Mouse (Mus musculus): Measurements from ENCODE around the gene Irgc1.
A peak's percentile ranks its signal among the peaks of the same experiment; 100 is the strongest.

The Irgc1 gene

GRCm38 (mm10) chr7:24472442-24472841, 20.3 kb upstream of the Irgc1 start:
- no peak for DNase-seq (ENCODE audit: low spot score)

- no peak for DNase-seq (ENCODE audit: low spot score)
These were observed 18.3 kb upstream of the Irgc1 start for GRCm38 (mm10) chr7:24470356-24470755.

GRCm38 (mm10) chr7:24469126-24469525, 17.0 kb upstream of the Irgc1 start:
- DNase-seq (ENCODE audit: low spot score) = peak; percentile 62

- no peak for DNase-seq (ENCODE audit: low spot score)
These were observed 15.8 kb upstream of the Irgc1 start for GRCm38 (mm10) chr7:24467886-24468285.

- no peak for DNase-seq (ENCODE audit: low spot score)
These were observed 14.7 kb upstream of the Irgc1 start for GRCm38 (mm10) chr7:24466835-24467234.

- no peak for DNase-seq (ENCODE audit: low spot score)
These were observed 10.6 kb upstream of the Irgc1 start, which contains the start of gene Plaur for GRCm38 (mm10) chr7:24462388-24463319. Plaur (plus strand) TSS chr7:24462484.

GRCm38 (mm10) chr7:24461376-24462051, 9.4 kb upstream of the Irgc1 start:
- no peak for DNase-seq (ENCODE audit: low spot score)

- no peak for DNase-seq (ENCODE audit: low spot score)
These were observed 7.7 kb upstream of the Irgc1 start for GRCm38 (mm10) chr7:24459843-24460242.

GRCm38 (mm10) chr7:24459440-24459839, 7.3 kb upstream of the Irgc1 start:
- no peak for DNase-seq (ENCODE audit: low spot score)

GRCm38 (mm10) chr7:24457726-24458370, 5.8 kb upstream of the Irgc1 start:
- DNase-seq (ENCODE audit: low spot score) = no peak

GRCm38 (mm10) chr7:24455726-24456125, 3.6 kb upstream of the Irgc1 start:
- no peak for DNase-seq (ENCODE audit: low spot score)

GRCm38 (mm10) chr7:24454199-24454598, 2.1 kb upstream of the Irgc1 start:
- DNase-seq (ENCODE audit: low spot score) = no peak

- no peak for DNase-seq (ENCODE audit: low spot score)
These were observed 1.5 kb downstream of the Irgc1 start for GRCm38 (mm10) chr7:24450585-24451017.

- no peak for DNase-seq (ENCODE audit: low spot score)
These were observed 3.1 kb downstream of the Irgc1 start for GRCm38 (mm10) chr7:24448782-24449517.

- DNase-seq (ENCODE audit: low spot score) = no peak
These were observed 5.3 kb downstream of the Irgc1 start for GRCm38 (mm10) chr7:24446697-24447340.

- no peak for DNase-seq (ENCODE audit: low spot score)
These were observed 6.7 kb downstream of the Irgc1 start for GRCm38 (mm10) chr7:24445266-24445926.

GRCm38 (mm10) chr7:24442313-24442712, 9.8 kb downstream of the Irgc1 start:
- DNase-seq (ENCODE audit: low spot score) = no peak

- peak; percentile 16 for DNase-seq (ENCODE audit: low spot score)
These were observed 10.3 kb downstream of the Irgc1 start for GRCm38 (mm10) chr7:24441785-24442184.

GRCm38 (mm10) chr7:24439891-24440290, 12.2 kb downstream of the Irgc1 start:
- DNase-seq (ENCODE audit: low spot score) = no peak

GRCm38 (mm10) chr7:24439191-24439590, 12.9 kb downstream of the Irgc1 start:
- no peak for DNase-seq (ENCODE audit: low spot score)

GRCm38 (mm10) chr7:24437981-24438380, 14.1 kb downstream of the Irgc1 start:
- no peak for DNase-seq (ENCODE audit: low spot score)

Data from testis, postnatal 14 days (tissue).